Mouse (Mus musculus) liver, embryonic 14.5 days (tissue): ENCODE measurements around the gene Hmgb1. TPM values are rescaled to one million over a fixed set of nuclear protein-coding genes. Genes with fewer than 3 reads are reported as not detected.
A peak's percentile ranks its signal among the peaks of the same experiment; 100 is the strongest.

Source experiments
- ATAC-seq: fragments of 200-750 bp; cut with Nextera tagmentation; 2 replicates; pipeline ENCODE4 v1.8.0; 2017; ENCODE audit warnings: moderate number of reproducible peaks, mild to moderate bottlenecking, moderate library complexity; ENCODE audit not compliant: insufficient read depth
- DNase-seq, 3 experiments: peaks; one replicate each; pipeline ENCODE4 v3.0.0-alpha.2; 2012 to 2013; ENCODE audit warnings: low read depth in 3 of 3, low spot score in 3 of 3
- H3K27ac ChIP-seq: fragments of 300-500 bp; sonication (generic); 2 replicates; pipeline ENCODE4 v1.5.1; 2014; ENCODE audit warnings: moderate library complexity, mild to moderate bottlenecking, control low read depth, inconsistent platforms
- H3K27me3 ChIP-seq: fragments of 300-500 bp; sonication (generic); 2 replicates; pipeline ENCODE4 v1.6.1; 2014; ENCODE audit warnings: mild to moderate bottlenecking, low read length, moderate library complexity; ENCODE audit not compliant: control insufficient read depth, insufficient read depth
- H3K36me3 ChIP-seq: fragments of 300-500 bp; sonication (generic); replicated peaks from 2 replicates; pipeline ENCODE4 v1.6.1; 2014; ENCODE audit warnings: low read depth; ENCODE audit not compliant: control insufficient read depth, insufficient read depth
- H3K4me1 ChIP-seq, 2 experiments: fragments of 200-500 bp in 1 of 2; fragments of 300-500 bp in 1 of 2; sonication (generic) in 1 of 2; replicated peaks; 2 replicates each; pipeline ENCODE4 v1.6.1; 2012 to 2014; ENCODE audit warnings: antibody characterized with exemption in 1 of 2, inconsistent platforms in 1 of 2, low read length in 1 of 2; ENCODE audit not compliant: control insufficient read depth in 2 of 2, insufficient read depth in 2 of 2
- H3K4me2 ChIP-seq: fragments of 300-500 bp; sonication (generic); 2 replicates; pipeline ENCODE4 v1.6.1; 2014; ENCODE audit warnings: low read depth, mild to moderate bottlenecking, control low read depth, moderate library complexity
- H3K4me3 ChIP-seq, 2 experiments: fragments of 200-500 bp in 1 of 2; fragments of 300-500 bp in 1 of 2; sonication (generic) in 1 of 2; 2 replicates each; pipeline ENCODE4 v1.5.1; 2012 to 2014; ENCODE audit warnings: low read depth in 2 of 2, low read length in 2 of 2, mild to moderate bottlenecking in 2 of 2, control low read depth in 1 of 2, inconsistent platforms in 1 of 2, moderate library complexity in 1 of 2; ENCODE audit not compliant: insufficient read depth in 1 of 2
- H3K9ac ChIP-seq: fragments of 300-500 bp; sonication (generic); replicated peaks from 2 replicates; pipeline ENCODE4 v1.6.1; 2014; ENCODE audit warnings: mild to moderate bottlenecking, control low read depth, moderate library complexity
- H3K9me3 ChIP-seq: fragments of 300-500 bp; sonication (generic); 2 replicates; pipeline ENCODE4 v1.6.1; 2016; ENCODE audit warnings: low read length, mixed read lengths; ENCODE audit not compliant: control insufficient read depth
- CTCF ChIP-seq: IDR thresholded peaks from 2 replicates; pipeline ENCODE4 v1.5.1; 2016; ENCODE audit warnings: antibody characterized with exemption, low read depth, control low read depth
- EP300 ChIP-seq: IDR thresholded peaks from 2 replicates; pipeline ENCODE4 v1.6.1; 2016; ENCODE audit warnings: antibody characterized with exemption, low read depth
- WGBS: fragments of 180-500 bp; shearing (Covaris S2); extraction: QIAGEN DNeasy Blood & Tissue Kit; methylation state at CpG from one replicate; pipeline ENCODE4 v1.1.7; 2014; ENCODE audit not compliant: insufficient replicate concordance; 5-methylcytosine and 5-hydroxymethylcytosine counted together
- polyA plus RNA-seq, 2 experiments: library from polyadenylated mRNA; depleted of rRNA in 1 of 2; stranded (reverse) in 1 of 2; unstranded in 1 of 2; fragments of >200 nt; fragmentation: Nextera tagmentation in 1 of 2; extraction: Ambion mirVana in 1 of 2; gene quantifications; 2 replicates each; pipeline versions ENCODE4 v1.2.1 to v1.2.3; 2012 to 2014

The Hmgb1 gene
- polyA plus RNA-seq, 2 experiments = 176 to 555 TPM

DNA sequence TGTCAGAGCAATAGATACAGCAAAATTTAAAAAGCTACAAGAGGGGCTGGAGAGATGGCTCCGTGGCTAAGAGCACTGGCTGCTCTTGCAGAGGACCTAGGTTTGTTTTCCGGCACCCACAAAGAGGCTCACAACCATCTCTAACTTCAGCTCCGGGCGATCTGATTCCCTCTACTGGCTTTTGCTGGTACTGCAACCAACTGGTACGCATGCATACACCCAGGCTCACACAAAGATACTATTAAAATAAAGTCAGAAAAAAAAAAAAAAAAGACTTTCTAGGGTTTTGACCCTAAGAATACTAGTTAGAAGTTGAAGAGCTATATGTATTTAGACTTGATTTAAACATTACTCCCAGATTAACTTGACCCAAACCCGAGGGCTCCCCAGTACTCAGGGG lies 82.4 kb downstream of the Hmgb1 start:
- TF ChIP-seq EP300 (no peak), CTCF (peak; percentile 51)
- H3K36me3 ChIP-seq = no peaks in the 10 kb centered on the region
- H3K4me2 ChIP-seq = no peak overlapping the region
- H3K9me3 ChIP-seq = no peaks in the 10 kb centered on the region
- DNase-seq (no peak), ATAC-seq (no peak)
- H3K27ac ChIP-seq = no peak overlapping the region
- no peak overlapping the region for H3K4me3 ChIP-seq
- WGBS = 71% methylated on average over 6 of the region's 6 CpGs
- H3K4me1 ChIP-seq = no peaks in the 10 kb centered on the region
- H3K9ac ChIP-seq = no peak overlapping the region
- H3K27me3 ChIP-seq = no peaks in the 10 kb centered on the region

DNA sequence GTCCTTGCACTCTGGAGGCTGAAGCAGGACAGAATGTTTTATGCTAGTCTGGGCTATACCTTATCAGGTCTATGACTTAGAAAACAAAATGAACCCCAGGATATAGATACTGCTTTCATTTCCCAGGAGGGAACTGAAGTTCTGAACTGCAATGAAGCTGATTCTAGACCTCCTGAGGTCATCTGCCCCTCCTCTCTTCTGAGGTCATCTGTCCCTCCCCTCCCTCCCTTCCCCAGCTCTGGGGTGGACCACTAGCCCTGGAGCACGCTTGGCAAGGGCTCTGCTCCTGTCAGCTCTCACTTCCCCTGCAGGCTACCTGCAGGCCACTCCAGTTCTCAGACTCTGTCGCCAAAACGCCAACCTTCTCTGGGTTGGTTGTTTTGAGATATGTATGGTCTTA lies 84.2 kb downstream of the Hmgb1 start:
- DNase-seq (no peak), ATAC-seq (no peak)
- Histone ChIP-seq H3K36me3 (no peaks in the 10 kb centered on the region), H3K4me2 (no peak overlapping the region), H3K27ac (no peak overlapping the region), H3K9me3 (no peaks in the 10 kb centered on the region), H3K27me3 (no peaks in the 10 kb centered on the region), H3K4me1 (peaks cover 0 to 11% of the 10 kb centered on the region in 2 experiments), H3K4me3 (no peak overlapping the region), H3K9ac (no peak overlapping the region)
- WGBS = 64% methylated on average over 3 of the region's 3 CpGs
- TF ChIP-seq EP300 = no peak
- TF ChIP-seq CTCF = no peak

DNA sequence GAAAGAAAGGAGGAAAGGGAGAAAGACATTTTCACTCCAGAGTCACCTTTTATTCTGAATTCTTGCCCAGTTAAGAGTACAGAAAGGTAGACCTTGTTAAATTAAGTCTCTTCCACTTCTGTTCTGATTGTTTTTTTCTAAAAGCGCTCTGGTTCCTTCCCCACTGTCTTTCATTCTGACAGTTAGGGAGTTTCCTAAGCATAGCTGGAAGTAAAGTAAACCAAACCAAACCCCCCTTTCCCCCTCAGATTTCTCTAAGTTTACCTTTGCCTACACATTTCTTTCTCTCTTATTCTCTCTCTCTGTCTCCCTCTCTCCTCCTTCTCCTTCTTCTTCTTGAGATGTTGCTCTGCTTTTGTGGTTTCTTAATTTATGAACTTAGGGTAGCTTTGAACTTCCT lies 85.3 kb downstream of the Hmgb1 start:
- Histone ChIP-seq H3K9me3 (no peaks in the 10 kb centered on the region), H3K4me2 (no peak overlapping the region), H3K27me3 (no peaks in the 10 kb centered on the region), H3K4me3 (no peak overlapping the region), H3K27ac (no peak overlapping the region), H3K36me3 (no peaks in the 10 kb centered on the region), H3K4me1 (peaks cover 0 to 11% of the 10 kb centered on the region in 2 experiments), H3K9ac (no peak overlapping the region)
- ATAC-seq (no peak), DNase-seq (no peak)
- TF ChIP-seq CTCF = no peak
- TF ChIP-seq EP300 = no peak
- WGBS = 86% methylated on average over 1 of the region's 1 CpGs

DNA sequence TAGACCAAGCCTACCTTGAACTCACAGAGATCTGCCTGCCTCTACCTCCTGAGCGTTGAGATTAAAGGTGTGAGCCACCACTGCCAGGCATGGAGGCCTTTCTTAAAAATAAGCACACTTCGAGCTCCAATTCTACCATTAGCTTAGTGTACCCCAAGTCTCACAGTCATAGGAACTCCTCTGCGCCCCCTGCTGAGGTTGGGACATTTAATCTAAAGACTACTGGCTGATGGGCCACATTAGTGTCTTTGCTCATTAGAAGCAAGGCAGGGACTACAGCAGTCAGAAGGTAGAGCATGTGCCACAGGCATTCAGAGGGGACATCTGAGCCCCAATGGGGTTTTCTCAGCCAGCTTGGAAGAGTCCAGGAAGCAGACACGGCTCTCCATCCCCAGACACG lies 86.4 kb downstream of the Hmgb1 start:
- H3K27ac ChIP-seq = no peak overlapping the region
- H3K4me1 ChIP-seq = peaks cover 0 to 11% of the 10 kb centered on the region in 2 experiments
- no peaks in the 10 kb centered on the region for H3K27me3 ChIP-seq
- H3K4me3 ChIP-seq = no peak overlapping the region
- no peak overlapping the region for H3K9ac ChIP-seq
- DNase-seq (no peak), ATAC-seq (no peak)
- 62% methylated on average over 5 of the region's 5 CpGs for WGBS
- no peak for TF ChIP-seq EP300
- TF ChIP-seq CTCF = 0 out of 2 replicates have a peak, but pooled peaks have one; percentile 17
- no peaks in the 10 kb centered on the region for H3K9me3 ChIP-seq
- no peak overlapping the region for H3K4me2 ChIP-seq
- no peaks in the 10 kb centered on the region for H3K36me3 ChIP-seq

DNA sequence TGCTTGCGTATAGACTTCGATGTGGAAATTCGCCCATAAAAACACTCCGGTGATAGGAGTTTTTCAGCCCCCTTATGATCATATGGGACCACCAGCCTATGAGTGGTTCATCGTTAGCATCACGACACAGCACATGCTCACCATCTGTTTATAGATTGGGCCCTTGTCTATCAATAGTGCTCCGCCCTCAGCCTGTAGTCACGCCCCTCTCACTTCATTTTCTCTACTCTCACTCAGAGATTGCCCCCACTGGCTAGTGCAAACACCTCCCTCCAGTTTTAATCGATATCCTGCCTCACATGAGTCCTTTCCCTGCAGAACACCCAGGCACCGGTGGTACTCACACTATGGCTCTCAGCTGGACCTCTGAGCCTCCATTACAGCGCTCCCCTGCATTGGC lies 88.0 kb downstream of the Hmgb1 start:
- Histone ChIP-seq H3K27ac (no peak overlapping the region), H3K9ac (no peak overlapping the region), H3K9me3 (no peaks in the 10 kb centered on the region), H3K4me3 (no peak overlapping the region), H3K27me3 (no peaks in the 10 kb centered on the region), H3K36me3 (no peaks in the 10 kb centered on the region), H3K4me2 (no peak overlapping the region), H3K4me1 (peaks cover 0 to 11% of the 10 kb centered on the region in 2 experiments)
- ATAC-seq = peak; percentile 59
- TF ChIP-seq CTCF (no peak), EP300 (no peak)
- WGBS = 47% methylated on average over 11 of the region's 11 CpGs
- DNase-seq = no peak
